Mouse (Mus musculus) heart, postnatal 0 days (tissue): ENCODE data around the gene Edn3. TPM values are rescaled to one million over a fixed set of nuclear protein-coding genes. Genes with fewer than 3 reads are reported as not detected.

Source experiments
- ATAC-seq: fragments of 200-750 bp; cut with Nextera tagmentation; 2 replicates; pipeline ENCODE4 v1.8.0; 2017; ENCODE audit warnings: low read depth, moderate number of reproducible peaks, moderate library complexity; ENCODE audit not compliant: insufficient read depth
- DNase-seq: peaks from one replicate; pipeline ENCODE4 v3.0.0-alpha.2; 2016; ENCODE audit warnings: low spot score
- H3K27ac ChIP-seq: fragments of 300-500 bp; sonication (generic); 2 replicates; pipeline ENCODE4 v1.5.1; 2014; ENCODE audit warnings: low read depth, mild to moderate bottlenecking
- H3K27me3 ChIP-seq: fragments of 300-500 bp; sonication (generic); 2 replicates; pipeline ENCODE4 v1.6.1; 2014; ENCODE audit warnings: low read length, mixed read lengths; ENCODE audit not compliant: control insufficient read depth, insufficient read depth
- H3K36me3 ChIP-seq: fragments of 300-500 bp; sonication (generic); replicated peaks from 2 replicates; pipeline ENCODE4 v1.6.1; 2014; ENCODE audit warnings: low read length, mixed read lengths; ENCODE audit not compliant: control insufficient read depth, insufficient read depth
- H3K4me1 ChIP-seq: fragments of 300-500 bp; sonication (generic); 2 replicates; pipeline ENCODE4 v1.6.1; 2014; ENCODE audit warnings: antibody characterized with exemption; ENCODE audit not compliant: control insufficient read depth, insufficient read depth
- H3K4me2 ChIP-seq: fragments of 300-500 bp; sonication (generic); 2 replicates; pipeline ENCODE4 v1.6.1; 2014; ENCODE audit warnings: low read depth, mild to moderate bottlenecking, low read length, moderate library complexity
- H3K4me3 ChIP-seq: fragments of 300-500 bp; sonication (generic); 2 replicates; pipeline ENCODE4 v1.5.1; 2014; ENCODE audit warnings: low read depth, low read length
- H3K9ac ChIP-seq: fragments of 300-500 bp; sonication (generic); replicated peaks from 2 replicates; pipeline ENCODE4 v1.6.1; 2014; ENCODE audit warnings: low read depth, low read length, mixed read lengths
- H3K9me3 ChIP-seq: fragments of 300-500 bp; sonication (generic); replicated peaks from 2 replicates; pipeline ENCODE4 v1.6.1; 2016; ENCODE audit warnings: low read length; ENCODE audit not compliant: control insufficient read depth
- CTCF ChIP-seq: IDR thresholded peaks from 2 replicates; pipeline ENCODE4 v1.5.1; 2016; ENCODE audit warnings: antibody characterized with exemption, control low read depth, low read depth
- EP300 ChIP-seq: IDR thresholded peaks from 2 replicates; pipeline ENCODE4 v1.6.1; 2016; ENCODE audit warnings: antibody characterized with exemption, low read depth
- WGBS: fragments of 180-500 bp; shearing (Covaris S2); extraction: QIAGEN DNeasy Blood & Tissue Kit; methylation state at CpG from one replicate; pipeline ENCODE4 v1.1.7; 2014; 5-methylcytosine and 5-hydroxymethylcytosine counted together
- polyA plus RNA-seq: library from polyadenylated mRNA; unstranded; fragments of >200 nt; fragmentation: Nextera tagmentation; extraction: Ambion mirVana; gene quantifications from 2 replicates; pipeline ENCODE4 v1.2.1, GENCODE M21; 2015
- total RNA-seq: library from RNA; depleted of rRNA; stranded (reverse); fragments of >200 nt; gene quantifications from 2 replicates; pipeline ENCODE4 v1.2.3, GENCODE M21; 2014; ENCODE audit warnings: low replicate concordance

Edn3 gene
- total and polyA plus RNA-seq, 2 experiments from 2014 or later: 0.11 TPM; not detected in 1

GRCm38 (mm10) chr2:174731939-174732338 is 28.5 kb upstream of the Edn3 start:
- no peak for ATAC-seq
- H3K4me1 ChIP-seq: no peaks in the 10 kb centered on the region
- WGBS: 65% methylated on average over 5 of the region's 5 CpGs
- H3K4me2 ChIP-seq: no peak overlapping the region
- no peaks in the 10 kb centered on the region for H3K36me3 ChIP-seq
- H3K27me3 ChIP-seq: no peaks in the 10 kb centered on the region
- no peaks in the 10 kb centered on the region for H3K9me3 ChIP-seq
- no peak for DNase-seq
- H3K27ac ChIP-seq: no peak overlapping the region
- no peak for TF ChIP-seq EP300
- TF ChIP-seq CTCF: no peak
- H3K4me3 ChIP-seq: no peak overlapping the region
- no peak overlapping the region for H3K9ac ChIP-seq

GRCm38 (mm10) chr2:174735270-174735669 is 25.1 kb upstream of the Edn3 start:
- H3K4me3 ChIP-seq: no peak overlapping the region
- WGBS: 100% methylated on average over 1 of the region's 1 CpGs
- H3K36me3 ChIP-seq: no peaks in the 10 kb centered on the region
- no peaks in the 10 kb centered on the region for H3K27me3 ChIP-seq
- H3K9ac ChIP-seq: no peak overlapping the region
- no peak overlapping the region for H3K4me2 ChIP-seq
- DNase-seq (no peak), ATAC-seq (no peak)
- no peaks in the 10 kb centered on the region for H3K4me1 ChIP-seq
- H3K9me3 ChIP-seq: no peaks in the 10 kb centered on the region
- TF ChIP-seq EP300 (no peak), CTCF (no peak)
- H3K27ac ChIP-seq: no peak overlapping the region

GRCm38 (mm10) chr2:174747182-174747581 is 13.2 kb upstream of the Edn3 start:
- TF ChIP-seq CTCF: no peak
- WGBS: 76% methylated on average over 1 of the region's 1 CpGs

DNA sequence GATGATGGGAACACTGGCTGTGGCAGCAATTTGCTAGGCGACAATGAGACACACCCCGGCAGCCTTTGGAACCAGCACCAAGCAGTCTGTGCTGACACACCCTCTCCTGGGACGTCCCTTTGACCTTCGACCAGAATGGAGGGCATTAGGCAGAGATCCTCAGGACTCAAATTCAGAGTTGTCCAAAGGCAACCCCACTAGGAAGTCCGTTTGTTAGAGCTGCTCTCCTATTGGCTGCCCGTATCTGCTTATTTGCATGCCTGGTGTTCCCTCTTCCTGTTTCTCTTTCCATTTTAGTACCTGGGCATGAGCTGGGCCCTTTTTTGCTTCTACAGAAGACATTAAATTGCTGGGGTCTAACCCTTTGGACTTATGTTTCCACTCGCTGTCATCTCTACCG is 12.0 kb upstream of the Edn3 start:
- 62% methylated on average over 8 of the region's 8 CpGs for WGBS
- no peaks in the 10 kb centered on the region for H3K9me3 ChIP-seq
- H3K27me3 ChIP-seq: no peaks in the 10 kb centered on the region
- no peak overlapping the region for H3K9ac ChIP-seq
- H3K36me3 ChIP-seq: no peaks in the 10 kb centered on the region
- TF ChIP-seq EP300: no peak
- no peak for TF ChIP-seq CTCF
- peak overlapping the region; percentile 34 for H3K4me2 ChIP-seq
- no peak for DNase-seq
- H3K27ac ChIP-seq: no peak overlapping the region
- no peaks in the 10 kb centered on the region for H3K4me1 ChIP-seq
- no peak for ATAC-seq
- H3K4me3 ChIP-seq: no peak overlapping the region

More at GRCm38 (mm10) chr2:174747182-174747581, 13.2 kb upstream of the Edn3 start:
- Histone ChIP-seq H3K4me3 (no peak overlapping the region), H3K4me1 (no peaks in the 10 kb centered on the region), H3K9ac (no peak overlapping the region), H3K27me3 (no peaks in the 10 kb centered on the region), H3K36me3 (no peaks in the 10 kb centered on the region), H3K27ac (no peak overlapping the region), H3K9me3 (no peaks in the 10 kb centered on the region), H3K4me2 (no peak overlapping the region)
- no peak for ATAC-seq
- DNase-seq: no peak

DNA sequence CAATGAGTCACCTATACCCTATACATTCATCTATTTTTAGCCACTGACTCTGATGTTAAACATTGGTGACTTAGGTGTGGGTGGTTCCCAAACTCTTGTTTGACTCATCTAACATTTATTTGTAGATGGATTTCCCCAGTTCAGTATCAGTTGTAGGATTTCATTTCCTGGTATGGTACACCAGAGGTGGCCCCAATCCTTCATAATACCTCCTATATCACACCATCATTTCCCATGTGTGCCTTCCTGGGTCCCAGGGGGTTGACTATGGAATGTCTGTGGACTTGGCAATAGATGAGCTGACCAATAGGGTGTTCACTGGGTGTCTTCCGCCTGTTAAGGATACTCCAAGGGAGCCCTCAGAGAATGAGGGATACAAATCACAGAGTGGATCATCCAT is 7.2 kb upstream of the Edn3 start:
- DNase-seq (no peak), ATAC-seq (no peak)
- 65% methylated on average over 1 of the region's 1 CpGs for WGBS
- H3K4me2 ChIP-seq: no peak overlapping the region
- H3K9me3 ChIP-seq: no peaks in the 10 kb centered on the region
- H3K4me3 ChIP-seq: no peak overlapping the region
- no peaks in the 10 kb centered on the region for H3K27me3 ChIP-seq
- H3K36me3 ChIP-seq: no peaks in the 10 kb centered on the region
- H3K4me1 ChIP-seq: no peaks in the 10 kb centered on the region
- no peak overlapping the region for H3K27ac ChIP-seq
- TF ChIP-seq EP300: no peak
- no peak for TF ChIP-seq CTCF
- no peak overlapping the region for H3K9ac ChIP-seq

DNA sequence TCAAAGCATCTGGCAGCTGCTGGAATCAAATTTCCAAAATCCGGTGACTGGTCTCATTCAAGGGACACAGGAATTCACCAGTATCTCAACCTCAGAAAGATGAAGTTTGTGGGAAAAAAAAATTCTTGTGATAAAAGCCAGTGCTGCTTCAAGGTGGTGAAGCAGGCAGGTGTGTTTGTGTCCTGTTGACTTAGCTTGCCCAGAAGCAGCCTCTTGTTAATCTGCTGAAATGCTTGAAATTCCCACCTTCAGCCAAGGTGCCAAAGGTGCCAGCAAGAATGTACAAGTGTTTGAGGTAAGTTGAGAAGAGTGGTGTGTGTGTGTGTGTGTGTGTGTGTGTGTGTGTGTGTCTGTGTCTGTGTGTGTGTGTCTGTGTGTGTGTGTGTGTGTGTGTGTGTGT is 6.2 kb upstream of the Edn3 start:
- Histone ChIP-seq H3K9ac (no peak overlapping the region), H3K27me3 (no peaks in the 10 kb centered on the region), H3K4me3 (no peak overlapping the region), H3K36me3 (no peaks in the 10 kb centered on the region), H3K27ac (no peak overlapping the region), H3K9me3 (no peaks in the 10 kb centered on the region), H3K4me2 (no peak overlapping the region), H3K4me1 (no peaks in the 10 kb centered on the region)
- no peak for ATAC-seq
- WGBS: 68% methylated on average over 1 of the region's 1 CpGs
- TF ChIP-seq CTCF: no peak
- TF ChIP-seq EP300: no peak
- no peak for DNase-seq
